Mouse (Mus musculus) limb, embryonic 15.5 days (tissue): ENCODE measurements around the gene Hmbs. TPM values are rescaled to one million over a fixed set of nuclear protein-coding genes. Genes with fewer than 3 reads are reported as not detected.
"Not testable (repeated sequence)": the region's sequence is repeated elsewhere in the genome, so short reads cannot be mapped to it uniquely, and the experiment has no call there.

ENCODE experiments used
- ATAC-seq: fragments of 200-750 bp; cut with Nextera tagmentation; 2 replicates; pipeline ENCODE4 v1.8.0; 2017; ENCODE audit warnings: low read depth, moderate TSS enrichment; ENCODE audit not compliant: insufficient number of reproducible peaks, low FRiP score, low TSS enrichment
- H3K27ac ChIP-seq: fragments of 300-500 bp; sonication (generic); 2 replicates; pipeline ENCODE4 v1.5.1; 2015; ENCODE audit warnings: moderate library complexity, mild to moderate bottlenecking, inconsistent platforms
- H3K27me3 ChIP-seq: fragments of 300-500 bp; sonication (generic); 2 replicates; pipeline ENCODE4 v1.6.1; 2015; ENCODE audit warnings: inconsistent platforms
- H3K36me3 ChIP-seq: fragments of 300-500 bp; sonication (generic); 2 replicates; pipeline ENCODE4 v1.6.1; 2015; ENCODE audit warnings: inconsistent platforms
- H3K4me1 ChIP-seq: fragments of 300-500 bp; sonication (generic); 2 replicates; pipeline ENCODE4 v1.6.1; 2015; ENCODE audit warnings: inconsistent platforms
- H3K4me2 ChIP-seq: fragments of 300-500 bp; sonication (generic); 2 replicates; pipeline ENCODE4 v1.6.1; 2015; ENCODE audit warnings: mild to moderate bottlenecking, inconsistent platforms
- H3K4me3 ChIP-seq: fragments of 300-500 bp; sonication (generic); 2 replicates; pipeline ENCODE4 v1.5.1; 2015; ENCODE audit warnings: mild to moderate bottlenecking, inconsistent platforms
- H3K9ac ChIP-seq: fragments of 300-500 bp; sonication (generic); 2 replicates; pipeline ENCODE4 v1.6.1; 2015; ENCODE audit warnings: inconsistent platforms
- H3K9me3 ChIP-seq: fragments of 300-500 bp; sonication (generic); 2 replicates; pipeline ENCODE4 v1.6.1; 2016; ENCODE audit warnings: inconsistent platforms
- WGBS: fragments of 180-500 bp; shearing (Covaris S2); methylation state at CpG from one replicate; pipeline ENCODE4 v1.1.7; 2015; 5-methylcytosine and 5-hydroxymethylcytosine counted together
- polyA plus RNA-seq: library from polyadenylated mRNA; unstranded; fragments of >200 nt; fragmentation: Nextera tagmentation; extraction: Ambion mirVana; gene quantifications from 2 replicates; pipeline ENCODE4 v1.2.1, GENCODE M21; 2015

The Hmbs gene
- polyA plus RNA-seq: 88.7 and 95.1 TPM in 2 replicates

DNA sequence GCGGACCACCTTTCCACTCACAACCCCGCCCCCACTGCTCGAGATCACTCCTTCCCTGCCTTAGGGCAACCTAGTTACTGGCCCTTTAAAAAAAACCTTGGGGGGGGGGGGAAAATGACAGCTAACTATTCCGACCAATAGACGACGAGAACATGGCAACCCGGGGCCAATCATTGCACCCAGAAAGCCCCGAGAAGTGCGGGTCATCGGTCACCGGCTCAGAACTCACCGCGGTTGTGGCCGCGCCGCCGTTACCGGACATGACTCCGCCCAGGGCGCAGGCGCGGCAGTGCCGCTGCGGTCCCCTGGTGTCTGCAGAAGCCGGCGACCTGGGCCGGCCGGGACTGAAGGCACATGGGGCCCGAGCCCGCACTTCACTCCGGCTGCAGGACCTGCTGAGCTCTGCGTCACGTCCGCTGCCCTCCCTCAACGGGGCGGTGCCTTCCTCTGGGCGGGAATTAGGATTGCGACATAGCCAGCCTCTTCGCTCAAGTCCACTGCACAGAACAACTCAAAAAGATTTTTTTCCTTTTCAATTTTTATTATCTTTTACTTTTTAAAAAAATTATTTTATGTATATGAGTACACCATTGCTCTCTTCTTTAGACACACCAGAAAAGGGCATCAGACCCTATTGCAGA lies at the start of gene Hmbs:
Gene Hmbs (minus strand): TSS at position 448 of the 641 bp plus-strand sequence.
- peak; percentile 91 for ATAC-seq
- Histone ChIP-seq H3K4me2 (peak within 1 kb of the TSS; percentile 57), H3K4me3 (peak within 1 kb of the TSS; percentile 91), H3K36me3 (peaks cover 45% of the 10 kb centered on the region), H3K4me1 (peaks cover 14% of the 10 kb centered on the region), H3K27me3 (no peaks in the 10 kb centered on the region), H3K9me3 (no peaks in the 10 kb centered on the region), H3K27ac (peak within 1 kb of the TSS; percentile 98), H3K9ac (peak within 1 kb of the TSS; percentile 76)
- under 1% methylated on average over 39 of the region's 39 CpGs for WGBS

DNA sequence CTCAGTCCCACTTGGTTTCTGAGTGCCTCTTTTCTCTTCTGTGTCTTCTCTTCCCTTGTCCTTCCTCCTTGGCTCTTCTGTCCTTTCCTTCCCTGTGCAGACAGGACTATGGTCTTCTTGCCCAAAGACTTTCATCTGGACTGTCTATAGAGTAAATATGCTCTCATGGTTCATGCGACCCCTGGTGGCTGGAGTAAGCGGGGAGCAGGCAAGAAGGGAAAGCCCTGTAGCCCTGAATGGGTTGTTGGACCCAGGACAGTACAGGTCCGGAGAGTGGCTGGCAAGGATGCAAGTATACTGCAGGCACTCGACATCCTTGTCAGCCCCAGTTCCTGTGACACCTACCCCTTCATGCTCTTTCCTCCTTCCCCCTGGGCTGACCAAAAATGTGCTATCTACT lies 47.4 kb upstream of the Hmbs start:
- no peaks in the 10 kb centered on the region for H3K27me3 ChIP-seq
- H3K4me3 ChIP-seq: no peak overlapping the region
- H3K27ac ChIP-seq: no peak overlapping the region
- H3K4me1 ChIP-seq: no peaks in the 10 kb centered on the region
- no peak overlapping the region for H3K9ac ChIP-seq
- 44% methylated on average over 4 of the region's 4 CpGs for WGBS
- no peak for ATAC-seq
- H3K9me3 ChIP-seq: no peaks in the 10 kb centered on the region
- peaks cover 51% of the 10 kb centered on the region for H3K36me3 ChIP-seq
- no peak overlapping the region for H3K4me2 ChIP-seq

DNA sequence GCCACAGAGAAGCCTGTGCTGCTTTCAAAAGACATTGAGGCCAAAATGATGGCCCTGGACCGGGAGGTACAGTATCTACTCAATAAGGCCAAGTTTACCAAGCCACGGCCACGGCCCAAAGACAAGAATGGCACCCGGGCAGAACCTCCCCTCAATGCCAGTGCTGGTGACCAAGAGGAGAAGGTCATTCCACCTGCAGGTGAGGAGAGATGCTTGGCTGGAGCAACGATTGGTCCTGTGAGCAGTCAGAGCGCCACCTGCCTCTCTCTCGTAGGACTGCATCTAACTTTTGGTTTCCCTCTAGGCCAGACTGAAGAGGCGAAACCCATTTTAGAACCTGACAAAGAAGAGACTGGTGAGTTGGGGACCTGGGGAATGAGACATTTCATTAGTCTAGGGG lies 45.2 kb upstream of the Hmbs start:
- 58% methylated on average over 8 of the region's 8 CpGs for WGBS
- Histone ChIP-seq H3K9me3 (no peaks in the 10 kb centered on the region), H3K27me3 (no peaks in the 10 kb centered on the region)

DNA sequence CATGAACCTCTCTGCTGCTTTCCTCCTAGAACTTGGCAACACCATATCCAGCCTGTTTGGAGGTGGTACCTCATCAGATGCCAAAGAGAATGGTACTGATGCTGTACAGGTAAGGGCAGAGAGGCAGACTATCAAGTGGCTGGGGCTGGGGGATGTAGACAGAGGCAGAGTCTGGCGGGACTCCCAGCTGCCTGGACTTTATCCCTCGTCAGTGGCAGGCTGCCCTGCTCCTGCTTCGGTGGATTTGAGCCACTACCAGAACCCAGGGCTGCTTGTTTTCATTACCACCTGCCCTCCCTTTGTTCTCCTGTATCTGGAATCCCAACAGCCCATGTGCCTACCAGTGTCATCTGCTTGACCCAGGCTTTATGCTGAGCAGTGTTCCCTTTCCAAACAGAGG lies 43.2 kb upstream of the Hmbs start:
- ATAC-seq: no peak
- WGBS: 79% methylated on average over 3 of the region's 3 CpGs
- no peaks in the 10 kb centered on the region for H3K27me3 ChIP-seq

More for the DNA sequence above, 45.2 kb upstream of the Hmbs start:
- no peak overlapping the region for H3K4me2 ChIP-seq
- H3K4me1 ChIP-seq: no peaks in the 10 kb centered on the region
- peaks cover 73% of the 10 kb centered on the region for H3K36me3 ChIP-seq
- no peak for ATAC-seq
- no peak overlapping the region for H3K4me3 ChIP-seq
- no peak overlapping the region for H3K27ac ChIP-seq
- H3K9ac ChIP-seq: no peak overlapping the region

DNA sequence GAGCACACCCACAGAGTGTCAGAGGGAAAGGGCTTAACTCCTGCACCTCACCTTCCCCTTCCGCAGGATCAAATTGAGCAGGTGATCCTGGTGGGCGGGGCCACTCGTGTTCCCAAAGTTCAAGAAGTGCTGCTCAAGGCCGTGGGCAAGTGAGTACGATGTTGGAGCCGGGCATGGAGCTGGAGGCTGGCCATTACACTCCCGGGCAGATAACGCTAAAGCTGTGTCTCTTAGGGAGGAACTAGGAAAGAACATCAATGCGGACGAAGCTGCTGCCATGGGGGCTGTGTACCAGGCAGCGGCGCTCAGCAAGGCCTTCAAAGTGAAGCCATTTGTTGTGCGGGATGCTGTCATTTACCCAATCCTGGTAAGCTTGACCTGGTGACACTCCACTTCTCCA lies 40.6 kb upstream of the Hmbs start:
- Histone ChIP-seq H3K9me3 (no peaks in the 10 kb centered on the region), H3K4me1 (peaks cover 15% of the 10 kb centered on the region), H3K27me3 (no peaks in the 10 kb centered on the region), H3K36me3 (peaks cover 86% of the 10 kb centered on the region), H3K9ac (no peak overlapping the region), H3K4me2 (no peak overlapping the region), H3K27ac (no peak overlapping the region), H3K4me3 (no peak overlapping the region)
- no peak for ATAC-seq
- 89% methylated on average over 13 of the region's 13 CpGs for WGBS

More for the DNA sequence above, 43.2 kb upstream of the Hmbs start:
- no peak overlapping the region for H3K4me2 ChIP-seq
- no peak overlapping the region for H3K9ac ChIP-seq
- H3K4me3 ChIP-seq: no peak overlapping the region
- no peaks in the 10 kb centered on the region for H3K4me1 ChIP-seq
- no peak overlapping the region for H3K27ac ChIP-seq
- peaks cover 90% of the 10 kb centered on the region for H3K36me3 ChIP-seq
- no peaks in the 10 kb centered on the region for H3K9me3 ChIP-seq

DNA sequence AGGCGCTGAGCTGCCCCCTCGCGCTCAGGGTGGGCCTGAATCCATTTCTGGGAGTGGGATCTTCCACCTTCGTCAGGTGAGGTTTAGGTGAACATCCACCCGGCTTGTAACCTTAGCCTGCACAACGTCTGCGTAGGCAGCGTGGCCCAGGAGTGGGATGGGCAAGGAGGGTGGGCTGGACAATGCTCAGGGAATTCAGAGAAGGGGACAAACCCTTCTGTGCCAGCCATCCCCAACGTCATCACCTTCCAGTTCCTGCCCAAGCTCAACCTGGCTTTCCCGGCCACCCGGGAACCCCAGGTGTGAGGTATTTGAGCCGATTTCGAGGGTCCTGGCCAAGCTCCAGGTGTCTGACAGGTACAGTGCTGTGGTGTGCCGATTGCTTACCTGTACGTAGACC lies 35.8 kb upstream of the Hmbs start:
- Histone ChIP-seq H3K27me3 (no peaks in the 10 kb centered on the region), H3K4me1 (peaks cover 15% of the 10 kb centered on the region), H3K4me2 (peak overlapping the region; percentile 89), H3K9me3 (no peaks in the 10 kb centered on the region), H3K27ac (peak overlapping the region; percentile 87), H3K4me3 (peak overlapping the region; percentile 86), H3K36me3 (peaks cover 39% of the 10 kb centered on the region), H3K9ac (peak overlapping the region; percentile 83)
- no peak for ATAC-seq
- WGBS: 6% methylated on average over 15 of the region's 15 CpGs

DNA sequence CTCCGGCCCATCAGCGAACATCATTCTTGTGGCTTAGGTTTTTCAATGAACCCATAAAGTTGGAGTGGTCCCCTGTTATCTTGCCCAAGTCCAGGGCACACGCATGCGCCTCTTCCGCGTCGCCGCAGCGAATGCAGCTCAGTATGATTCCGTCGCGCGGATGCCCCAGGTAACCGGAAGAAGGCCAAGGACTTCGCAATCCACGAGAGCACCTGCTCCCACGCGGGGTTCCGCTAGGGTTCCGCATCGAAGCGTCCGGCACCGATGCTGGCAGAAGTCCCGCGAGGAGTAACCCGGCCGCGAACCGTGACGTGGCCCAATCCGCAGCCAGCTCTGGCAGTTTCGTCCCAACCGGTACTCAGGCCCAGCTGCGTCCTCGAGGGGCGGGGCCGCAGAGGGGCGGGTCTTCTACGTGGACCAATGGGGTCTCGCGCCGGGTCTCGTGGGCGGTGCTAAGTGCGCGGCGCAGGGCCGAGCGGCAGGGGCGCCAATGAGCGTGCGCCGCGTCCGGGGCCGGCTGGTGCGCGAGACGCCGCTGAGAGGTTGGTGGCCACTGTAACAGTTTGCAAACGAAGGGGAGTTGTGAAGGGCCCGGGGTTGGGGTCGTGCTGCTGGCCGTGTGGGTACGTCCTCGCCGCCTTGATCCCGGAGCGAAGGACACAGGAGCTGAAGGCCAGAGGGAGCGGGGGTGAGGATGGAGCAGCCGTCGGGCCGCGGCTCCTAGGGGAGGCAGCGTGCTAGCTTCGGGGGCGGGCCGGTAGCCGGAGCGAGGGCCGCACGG lies 35.2 kb upstream of the Hmbs start, which contains the start of gene Hyou1:
Gene Hyou1 (plus strand): TSS at position 437 of the 781 bp plus-strand sequence.
- H3K9me3 ChIP-seq: no peaks in the 10 kb centered on the region
- H3K36me3 ChIP-seq: peaks cover 33% of the 10 kb centered on the region
- H3K9ac ChIP-seq: peak within 1 kb of the TSS; percentile 83
- H3K27me3 ChIP-seq: no peaks in the 10 kb centered on the region
- H3K4me2 ChIP-seq: peak within 1 kb of the TSS; percentile 89
- H3K4me3 ChIP-seq: peak within 1 kb of the TSS; percentile 86
- peak; percentile 99 for ATAC-seq
- H3K27ac ChIP-seq: peak within 1 kb of the TSS; percentile 87
- WGBS: under 1% methylated on average over 83 of the region's 83 CpGs
- H3K4me1 ChIP-seq: peaks cover 15% of the 10 kb centered on the region

DNA sequence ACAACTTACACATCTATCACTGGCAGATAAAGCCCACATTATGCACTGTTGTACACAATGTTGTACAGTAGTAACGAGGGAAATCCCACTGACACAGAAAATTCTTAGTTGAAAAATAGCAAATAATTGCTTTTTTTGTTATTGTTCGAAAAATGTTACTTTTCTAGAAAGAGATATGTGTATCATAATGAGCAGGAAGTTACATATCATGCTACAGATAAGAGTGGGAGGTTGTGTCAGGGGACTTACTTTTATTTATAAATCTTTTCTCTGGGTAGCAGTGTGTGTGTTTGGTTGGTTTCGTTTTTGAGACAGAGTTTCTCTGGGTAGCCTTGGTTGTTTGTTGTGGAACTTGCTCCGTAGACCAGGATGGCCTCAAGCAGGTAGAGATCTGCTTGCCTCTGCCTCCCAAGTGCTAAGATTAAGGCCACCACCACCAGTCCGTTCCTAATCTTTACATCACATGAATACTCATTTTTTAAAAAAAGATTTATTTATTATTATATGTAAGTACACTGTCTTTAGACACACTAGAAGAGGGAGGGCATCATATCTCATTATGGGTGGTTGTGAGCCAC lies 34.2 kb upstream of the Hmbs start:
- Histone ChIP-seq H3K9me3 (no peaks in the 10 kb centered on the region), H3K36me3 (peaks cover 23% of the 10 kb centered on the region), H3K4me1 (peaks cover 15% of the 10 kb centered on the region), H3K27ac (no peak overlapping the region), H3K27me3 (no peaks in the 10 kb centered on the region), H3K4me2 (peak overlapping the region; percentile 53), H3K4me3 (peak overlapping the region; percentile 86), H3K9ac (0 out of 2 replicates have a peak overlapping the region, but pooled peaks have one; percentile 83)
- WGBS: 88% methylated on average over 5 of the region's 5 CpGs
- no peak for ATAC-seq

DNA sequence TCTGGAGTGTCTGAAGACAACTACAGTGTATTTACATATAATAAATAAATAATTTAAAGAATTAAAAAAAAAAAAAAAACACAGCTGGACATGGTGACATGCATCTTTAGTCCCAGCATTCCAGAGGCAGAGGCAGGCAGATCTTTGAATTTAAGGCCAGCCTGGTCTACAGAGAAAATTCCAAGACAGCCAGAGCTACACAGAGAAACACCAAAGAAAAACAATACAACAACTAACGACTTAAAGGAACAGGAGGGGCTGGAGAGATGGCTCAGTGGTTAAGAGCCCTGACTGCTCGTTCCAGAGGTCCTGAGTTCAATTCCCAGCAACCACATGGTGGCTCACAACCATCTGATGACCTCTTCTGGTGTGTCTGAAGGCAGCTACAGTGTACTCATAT lies 33.3 kb upstream of the Hmbs start:
- not testable (repeated sequence) for H3K27me3 ChIP-seq, H3K9me3 ChIP-seq, H3K27ac ChIP-seq, H3K4me3 ChIP-seq, H3K4me2 ChIP-seq, ATAC-seq, H3K9ac ChIP-seq
- peaks cover 15% of the 10 kb centered on the region for H3K4me1 ChIP-seq
- 82% methylated on average over 2 of the region's 2 CpGs for WGBS
- peaks cover 14% of the 10 kb centered on the region for H3K36me3 ChIP-seq

DNA sequence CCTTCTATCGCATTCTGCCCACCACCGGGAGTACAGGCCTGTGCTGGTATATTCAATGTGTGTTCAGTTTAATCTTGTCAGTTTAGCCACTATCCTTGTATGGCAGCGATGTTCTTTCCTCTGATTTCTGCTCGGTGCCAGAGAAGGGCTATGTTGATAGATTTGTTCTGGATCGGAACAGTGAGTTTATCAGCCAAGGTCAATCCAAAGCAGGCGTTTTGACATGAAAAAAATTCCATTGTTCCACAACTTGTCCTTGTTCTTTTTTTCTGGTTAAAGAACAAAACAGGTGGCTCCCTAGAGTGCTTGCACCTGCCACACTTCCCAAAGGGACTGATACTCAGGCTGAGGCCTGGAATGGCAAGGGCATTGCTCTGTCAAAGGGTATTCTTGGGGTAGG lies 32.1 kb upstream of the Hmbs start:
- Histone ChIP-seq H3K4me2 (no peak overlapping the region), H3K27ac (no peak overlapping the region), H3K4me1 (peaks cover 15% of the 10 kb centered on the region), H3K27me3 (no peaks in the 10 kb centered on the region), H3K4me3 (no peak overlapping the region), H3K36me3 (peaks cover 2% of the 10 kb centered on the region), H3K9me3 (no peaks in the 10 kb centered on the region), H3K9ac (no peak overlapping the region)
- WGBS: 88% methylated on average over 6 of the region's 6 CpGs
- no peak for ATAC-seq

DNA sequence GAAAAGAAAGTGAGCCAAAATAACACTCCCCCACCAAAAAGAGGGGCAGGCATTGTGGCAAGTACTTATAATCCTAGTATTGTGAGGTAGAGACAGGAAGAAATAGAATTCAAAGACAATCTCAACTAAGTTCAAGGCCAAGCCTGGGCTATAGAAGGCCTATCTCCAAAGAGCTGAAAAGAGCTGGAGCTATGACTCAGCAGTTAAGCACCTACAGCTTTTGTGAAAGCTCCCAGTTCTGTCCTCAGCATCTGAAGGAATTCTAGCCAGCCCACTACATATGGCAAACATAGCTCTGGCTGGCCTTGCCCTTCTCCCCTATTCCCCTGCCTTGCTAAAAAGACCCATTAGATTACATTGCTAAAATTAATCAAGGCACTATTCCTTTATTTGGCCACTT lies 29.4 kb upstream of the Hmbs start:
- H3K9ac ChIP-seq: no peak overlapping the region
- no peak overlapping the region for H3K4me2 ChIP-seq
- no peaks in the 10 kb centered on the region for H3K27me3 ChIP-seq
- no peaks in the 10 kb centered on the region for H3K9me3 ChIP-seq
- H3K4me3 ChIP-seq: no peak overlapping the region
- no peak overlapping the region for H3K27ac ChIP-seq
- no peak for ATAC-seq
- H3K36me3 ChIP-seq: no peaks in the 10 kb centered on the region
- no peaks in the 10 kb centered on the region for H3K4me1 ChIP-seq

DNA sequence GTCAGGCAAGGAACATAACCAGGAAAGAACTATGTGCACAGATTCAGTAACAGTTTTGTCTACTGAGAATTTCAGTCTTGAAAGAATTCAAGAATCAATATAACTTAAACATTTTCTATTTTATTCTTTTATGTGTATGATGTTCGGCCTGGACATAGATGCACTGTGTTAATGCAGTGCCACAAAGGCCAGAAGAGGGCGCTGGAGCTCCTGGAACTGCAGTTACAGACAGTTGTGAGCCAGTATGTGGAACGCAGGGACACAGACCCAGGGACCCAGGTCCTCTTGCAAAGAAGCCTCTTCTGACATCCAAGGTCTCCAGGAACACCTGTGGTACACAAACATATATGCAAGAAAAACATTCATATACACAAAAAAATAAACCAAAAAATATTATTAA lies 20.5 kb upstream of the Hmbs start:
- no peaks in the 10 kb centered on the region for H3K27me3 ChIP-seq
- no peak overlapping the region for H3K4me2 ChIP-seq
- no peak overlapping the region for H3K4me3 ChIP-seq
- H3K27ac ChIP-seq: no peak overlapping the region
- H3K9ac ChIP-seq: no peak overlapping the region
- H3K9me3 ChIP-seq: no peaks in the 10 kb centered on the region
- peaks cover 10% of the 10 kb centered on the region for H3K4me1 ChIP-seq
- H3K36me3 ChIP-seq: peaks cover 6% of the 10 kb centered on the region
- no peak for ATAC-seq
- 59% methylated on average over 3 of the region's 3 CpGs for WGBS
